Mouse (Mus musculus): ENCODE results near the gene Epn2.
A peak's percentile ranks its signal among the peaks of the same experiment; 100 is the strongest.

Epn2 gene

DNA sequence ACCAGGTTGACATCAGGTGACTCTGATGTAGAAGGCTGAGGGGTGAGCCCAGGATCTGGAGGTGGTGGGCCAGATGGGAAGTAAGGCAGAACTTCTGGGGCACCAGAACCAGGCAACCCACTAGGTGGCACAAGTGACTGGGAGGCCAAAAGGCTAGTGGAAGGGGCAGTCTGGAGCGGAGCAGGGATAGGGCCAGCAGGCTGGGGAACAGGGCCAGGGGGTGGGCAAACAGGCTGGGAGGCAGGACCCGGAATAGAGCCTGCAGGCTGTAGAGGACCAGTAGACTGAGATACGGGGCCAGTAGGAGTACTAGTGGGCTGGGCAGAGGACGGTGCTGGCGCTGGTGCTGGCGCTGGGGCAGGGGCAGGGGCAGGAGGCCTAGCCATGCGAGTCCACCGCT is 89.6 kb downstream of the Epn2 start:
- DNase-seq (ENCODE audit: low spot score in 2 of 2): no peak

- DNase-seq (ENCODE audit: low spot score in 2 of 2): no peak
Measured at GRCm38 (mm10) chr11:61489085-61489484, 90.4 kb downstream of the Epn2 start.

- DNase-seq (ENCODE audit: low spot score in 2 of 2): no peak
Measured at GRCm38 (mm10) chr11:61487936-61488335, 91.6 kb downstream of the Epn2 start.

DNA sequence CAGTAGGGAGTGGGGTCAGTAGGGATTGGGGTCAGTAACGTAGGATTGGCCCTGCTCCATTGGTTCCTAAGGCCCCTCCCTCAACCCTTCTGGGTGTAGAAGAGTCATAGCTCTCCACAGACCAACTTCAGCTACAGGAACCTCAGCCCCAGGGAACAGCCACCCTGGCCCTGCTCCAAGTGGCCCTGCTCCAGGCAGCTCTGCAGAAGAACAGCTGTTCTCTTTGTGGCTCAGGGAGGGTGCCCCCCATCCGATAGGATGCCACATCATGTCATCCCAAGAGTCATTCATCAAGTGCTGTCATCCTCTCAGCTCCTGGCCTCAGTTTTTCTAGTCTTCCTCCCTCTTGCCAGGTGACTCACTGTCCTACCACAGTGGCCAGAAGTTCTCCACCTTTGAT is 92.1 kb downstream of the Epn2 start:
- DNase-seq (ENCODE audit: low spot score in 2 of 2): peak in 1 of 2 experiments; percentile 39

DNA sequence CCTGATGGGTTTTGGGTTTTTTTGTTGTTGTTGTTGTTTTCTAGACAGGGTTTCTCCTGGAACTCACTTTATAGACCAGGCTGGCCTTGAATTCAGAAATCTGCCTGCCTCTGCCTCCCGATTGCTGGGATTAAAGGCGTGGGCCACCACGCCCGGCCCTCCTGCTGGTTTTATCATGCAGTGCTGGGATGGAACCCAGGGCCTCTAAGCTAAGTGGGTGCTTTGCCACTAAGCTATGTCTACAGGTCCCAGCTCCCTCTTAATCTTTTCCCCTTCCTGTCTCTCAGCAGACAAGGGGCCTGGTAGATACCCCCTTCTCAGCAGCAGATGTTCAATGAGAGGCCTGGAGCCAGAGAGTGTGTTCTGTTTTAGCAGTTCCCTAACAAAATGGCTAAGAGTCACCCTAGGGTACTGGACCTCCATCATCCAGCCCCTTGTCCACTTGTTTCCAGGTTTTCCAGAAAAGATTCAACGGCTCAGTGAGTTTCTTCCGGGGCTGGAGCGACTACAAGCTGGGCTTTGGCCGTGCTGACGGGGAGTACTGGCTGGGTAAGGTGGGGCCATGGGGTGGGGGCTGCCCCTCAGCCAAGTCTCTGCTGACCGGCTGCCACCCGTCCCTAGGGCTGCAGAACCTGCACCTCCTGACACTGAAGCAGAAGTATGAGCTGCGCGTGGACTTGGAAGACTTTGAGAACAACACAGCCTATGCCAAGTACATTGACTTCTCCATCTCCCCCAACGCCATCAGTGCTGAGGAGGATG is 92.8 kb downstream of the Epn2 start:
- no peak for DNase-seq (ENCODE audit: low spot score in 2 of 2)

- DNase-seq (ENCODE audit: low spot score in 2 of 2): no peak
Measured at GRCm38 (mm10) chr11:61485541-61486457, 93.7 kb downstream of the Epn2 start.

- peak in 1 of 2 experiments; percentile 34 for DNase-seq (ENCODE audit: low spot score in 2 of 2)
Measured at GRCm38 (mm10) chr11:61484613-61485540, 94.6 kb downstream of the Epn2 start, which contains the start of gene Mfap4. Gene Mfap4 (plus strand): TSS chr11:61485431.

- DNase-seq (ENCODE audit: low spot score in 2 of 2): no peak
Measured at GRCm38 (mm10) chr11:61484256-61484612, 95.3 kb downstream of the Epn2 start.

GRCm38 (mm10) chr11:61483226-61483845 is 96.2 kb downstream of the Epn2 start:
- DNase-seq (ENCODE audit: low spot score in 2 of 2): no peak

GRCm38 (mm10) chr11:61481239-61482090 is 98.0 kb downstream of the Epn2 start:
- DNase-seq (ENCODE audit: low spot score in 2 of 2): no peak

- DNase-seq (ENCODE audit: low spot score in 2 of 2): no peak
Measured at GRCm38 (mm10) chr11:61478788-61479187, 100.7 kb downstream of the Epn2 start.

DNA sequence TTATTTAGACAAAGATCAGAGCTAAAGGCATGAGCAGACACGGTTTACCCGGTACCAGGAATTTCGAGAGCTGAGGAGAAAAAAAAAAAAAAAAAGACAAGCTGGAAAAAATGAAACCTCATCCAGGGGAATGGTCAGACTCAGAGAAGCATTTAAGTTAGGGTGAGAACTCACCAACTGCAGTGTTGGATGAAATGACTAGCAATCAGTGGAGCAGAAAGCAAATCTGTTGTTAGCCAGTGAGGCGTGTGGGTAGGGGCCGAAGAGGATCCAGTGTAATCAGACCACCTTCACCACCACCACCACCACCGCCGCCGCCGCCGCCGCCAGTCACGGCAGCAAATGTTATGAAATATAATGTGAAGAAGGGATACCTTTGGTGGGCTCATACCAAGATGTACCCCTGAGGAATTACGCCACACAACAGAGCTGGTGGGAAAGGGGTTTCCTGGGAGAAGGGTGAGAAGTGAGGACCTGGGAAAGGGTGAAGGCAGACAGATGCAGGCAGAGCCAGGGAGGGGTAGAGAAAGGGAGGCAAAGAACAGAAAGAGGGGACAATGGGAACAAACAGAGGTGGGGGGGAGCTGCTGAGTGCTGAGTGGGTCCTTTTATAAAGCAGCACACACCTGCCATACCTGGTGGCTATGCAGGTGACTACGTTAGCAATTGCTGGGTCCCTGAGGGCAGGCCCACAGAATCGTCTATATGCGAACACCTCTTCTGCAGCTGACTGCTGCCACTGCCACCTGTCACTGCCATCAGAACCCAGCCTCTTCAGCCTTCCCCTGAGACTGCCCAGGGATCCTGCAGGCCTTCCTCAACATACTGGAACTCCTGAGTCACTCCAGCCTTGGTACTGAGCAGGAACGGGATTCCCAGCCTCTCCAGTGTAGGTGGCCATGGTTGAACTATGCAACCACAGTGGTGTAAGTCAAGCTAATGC is 101.7 kb downstream of the Epn2 start:
- no peak for DNase-seq (ENCODE audit: low spot score in 2 of 2)

- no peak for DNase-seq (ENCODE audit: low spot score in 2 of 2)
Measured at GRCm38 (mm10) chr11:61476786-61477382, 102.6 kb downstream of the Epn2 start.

DNA sequence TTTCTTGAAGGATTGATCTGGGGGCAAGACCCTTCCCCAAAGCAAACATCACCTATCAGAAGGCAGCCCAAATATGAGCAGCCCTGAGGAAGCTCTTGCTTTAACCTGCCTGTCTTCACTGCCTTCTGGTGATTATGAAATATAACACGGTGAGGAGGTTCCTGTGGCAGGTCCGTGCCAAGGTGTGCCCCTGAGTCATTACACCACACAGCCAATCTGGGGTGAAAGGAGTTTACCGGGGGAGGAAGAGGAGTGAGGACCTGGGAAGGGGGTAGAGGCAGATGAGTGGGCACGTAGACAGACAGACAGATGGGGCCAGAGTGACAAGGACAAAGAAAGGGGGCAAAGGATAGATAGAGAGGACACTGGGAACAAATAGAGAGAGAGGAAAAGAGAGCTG is 105.9 kb downstream of the Epn2 start:
- no peak for DNase-seq (ENCODE audit: low spot score in 2 of 2)

DNA sequence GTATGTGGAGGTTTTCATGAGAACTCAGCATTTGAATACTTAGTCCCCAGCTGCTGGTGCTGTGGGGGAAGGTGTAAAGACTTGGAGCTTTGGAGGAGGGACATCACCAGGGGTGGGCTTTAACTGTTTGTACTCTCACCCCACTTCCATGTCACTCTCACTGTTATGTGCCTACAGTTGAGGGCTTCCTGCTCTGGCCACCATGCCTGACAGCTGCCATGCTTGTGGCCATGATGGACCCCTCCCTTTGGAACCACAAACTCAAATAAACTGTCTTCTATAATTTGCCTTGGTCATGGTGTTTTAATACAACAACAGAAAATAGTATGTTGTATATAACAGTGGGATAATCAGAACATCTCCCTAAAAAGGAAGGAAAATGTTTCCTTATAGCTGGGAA is 108.6 kb downstream of the Epn2 start:
- no peak for DNase-seq (ENCODE audit: low spot score in 2 of 2)

GRCm38 (mm10) chr11:61469317-61469917 is 110.1 kb downstream of the Epn2 start:
- DNase-seq (ENCODE audit: low spot score in 2 of 2): no peak

DNA sequence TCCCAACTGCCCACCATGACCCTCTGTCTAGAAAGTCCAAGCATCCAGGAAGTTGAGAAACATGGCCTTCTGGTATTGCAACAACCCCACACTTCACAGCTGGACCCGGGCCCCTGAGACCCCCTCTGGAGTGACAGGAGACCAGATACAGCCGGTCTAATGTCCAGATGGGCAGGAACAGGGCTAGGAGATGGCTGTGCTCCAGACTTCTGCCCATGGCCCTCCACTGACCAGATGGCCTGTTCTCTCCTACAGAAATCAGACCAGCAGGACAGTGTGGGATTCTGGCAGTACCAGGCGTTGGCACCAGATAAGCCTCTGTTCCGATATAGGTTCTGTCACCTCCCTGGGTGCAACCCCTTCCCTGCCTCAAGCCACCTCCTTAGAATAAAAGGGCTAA is 111.0 kb downstream of the Epn2 start:
- DNase-seq (ENCODE audit: low spot score in 2 of 2): no peak
